Mouse (Mus musculus) MEL (cell line): Measurements from ENCODE around the gene Aars.

Source experiments
- CTCF ChIP-seq, 3 experiments: IDR thresholded peaks in 2 of 3; conservative IDR thresholded peaks in 1 of 3; 2 replicates each; pipeline ENCODE4 v1.5.1; 2011 to 2012; ENCODE audit warnings: low read length in 3 of 3, low read depth in 2 of 3, mild to moderate bottlenecking in 2 of 3, improper control_type of control experiment in 1 of 3, inconsistent platforms in 1 of 3, mixed read lengths in 1 of 3, moderate library complexity in 1 of 3; ENCODE audit not compliant: control insufficient read depth in 1 of 3, insufficient read depth in 1 of 3, poor library complexity in 1 of 3, severe bottlenecking in 1 of 3
- E2F4 ChIP-seq: IDR thresholded peaks from 2 replicates; pipeline ENCODE4 v1.6.1; 2011; ENCODE audit warnings: low read depth, low read length, improper control_type of control experiment, borderline replicate concordance
- EP300 ChIP-seq, 2 experiments: IDR thresholded peaks; 2 replicates each; pipeline ENCODE4 v1.6.1; 2011; ENCODE audit warnings: improper control_type of control experiment in 2 of 2, low read length in 2 of 2, low read depth in 1 of 2, mild to moderate bottlenecking in 1 of 2
- POLR2A ChIP-seq, 2 experiments: IDR thresholded peaks; 2 replicates each; pipeline ENCODE4 v1.6.1; 2011 to 2012; ENCODE audit warnings: low read length in 2 of 2, mild to moderate bottlenecking in 2 of 2, control low read depth in 1 of 2, improper control_type of control experiment in 1 of 2, low read depth in 1 of 2, moderate library complexity in 1 of 2; ENCODE audit not compliant: control insufficient read depth in 1 of 2, insufficient read depth in 1 of 2, poor library complexity in 1 of 2

GRCm38 (mm10) chr8:111048694-111049093 is 15.8 kb downstream of the Aars start:
- no peak for TF ChIP-seq E2F4
- TF ChIP-seq CTCF (IDR thresholded peaks at IDR 0.05 in 2 of 3, conservative IDR thresholded peaks at IDR 0.05 in 1 of 3; ENCODE audit: control insufficient read depth in 1 of 3, insufficient read depth in 1 of 3, low read depth in 2 of 3, low read length in 3 of 3, poor library complexity in 1 of 3, severe bottlenecking in 1 of 3), result peak in 1 of 3 experiments; percentile 25; a peak in 1 of 6 replicates
- TF ChIP-seq EP300 (IDR thresholded peaks at IDR 0.05; ENCODE audit: low read depth in 1 of 2, low read length in 2 of 2), result no peak
- no peak for TF ChIP-seq POLR2A (IDR thresholded peaks at IDR 0.05; ENCODE audit: control insufficient read depth in 1 of 2, insufficient read depth in 1 of 2, low read depth in 1 of 2, low read length in 2 of 2, poor library complexity in 1 of 2)
